Mouse (Mus musculus) embryonic facial prominence, embryonic 11.5 days (tissue): ENCODE data around the gene Plcl1. TPM values are rescaled to one million over a fixed set of nuclear protein-coding genes. Genes with fewer than 3 reads are reported as not detected.

Source experiments
- ATAC-seq: fragments of 200-750 bp; cut with Nextera tagmentation; replicated peaks from 2 replicates; pipeline ENCODE4 v1.8.0; 2017; ENCODE audit warnings: low read depth; ENCODE audit not compliant: insufficient number of reproducible peaks, low FRiP score, low TSS enrichment
- DNase-seq: peaks from one replicate; pipeline ENCODE4 v3.0.0-alpha.2; 2015; ENCODE audit warnings: low spot score
- H3K27ac ChIP-seq: fragments of 300-500 bp; sonication (generic); replicated peaks from 2 replicates; pipeline ENCODE4 v1.5.1; 2014; ENCODE audit warnings: mild to moderate bottlenecking, low read depth, low read length, control low read depth
- H3K27me3 ChIP-seq: fragments of 300-500 bp; sonication (generic); 2 replicates; pipeline ENCODE4 v1.6.1; 2014; ENCODE audit warnings: mild to moderate bottlenecking, low read length, moderate library complexity, mixed read lengths; ENCODE audit not compliant: control insufficient read depth, insufficient read depth
- H3K36me3 ChIP-seq: fragments of 300-500 bp; sonication (generic); replicated peaks from 2 replicates; pipeline ENCODE4 v1.6.1; 2014; ENCODE audit warnings: low read depth, mild to moderate bottlenecking, low read length, moderate library complexity, mixed read lengths; ENCODE audit not compliant: control insufficient read depth, insufficient read depth
- H3K4me1 ChIP-seq: fragments of 300-500 bp; sonication (generic); 2 replicates; pipeline ENCODE4 v1.6.1; 2014; ENCODE audit warnings: low read length, mixed read lengths; ENCODE audit not compliant: control insufficient read depth, insufficient read depth
- H3K4me2 ChIP-seq: fragments of 300-500 bp; sonication (generic); 2 replicates; pipeline ENCODE4 v1.6.1; 2014; ENCODE audit warnings: low read depth, mild to moderate bottlenecking, control low read depth, low read length, moderate library complexity
- H3K4me3 ChIP-seq: fragments of 300-500 bp; sonication (generic); 2 replicates; pipeline ENCODE4 v1.5.1; 2014; ENCODE audit warnings: low read depth, low read length, control low read depth
- H3K9ac ChIP-seq: fragments of 300-500 bp; sonication (generic); replicated peaks from 2 replicates; pipeline ENCODE4 v1.6.1; 2014; ENCODE audit warnings: mild to moderate bottlenecking, control low read depth, low read length
- H3K9me3 ChIP-seq: fragments of 300-500 bp; sonication (generic); replicated peaks from 2 replicates; pipeline ENCODE4 v1.6.1; 2016; ENCODE audit warnings: mild to moderate bottlenecking, low read length, inconsistent platforms, mixed read lengths; ENCODE audit not compliant: control insufficient read depth
- WGBS: fragments of 180-500 bp; shearing (Covaris S2); extraction: QIAGEN DNeasy Blood & Tissue Kit; methylation state at CpG from one replicate; pipeline ENCODE4 v1.1.7; 2014; 5-methylcytosine and 5-hydroxymethylcytosine counted together
- polyA plus RNA-seq: library from polyadenylated mRNA; unstranded; fragments of >200 nt; fragmentation: Nextera tagmentation; extraction: Ambion mirVana; gene quantifications from 2 replicates; pipeline ENCODE4 v1.2.1, GENCODE M21; 2014

Plcl1 gene
- polyA plus RNA-seq, 1 experiment from 2014 or later: 1.2 TPM

DNA sequence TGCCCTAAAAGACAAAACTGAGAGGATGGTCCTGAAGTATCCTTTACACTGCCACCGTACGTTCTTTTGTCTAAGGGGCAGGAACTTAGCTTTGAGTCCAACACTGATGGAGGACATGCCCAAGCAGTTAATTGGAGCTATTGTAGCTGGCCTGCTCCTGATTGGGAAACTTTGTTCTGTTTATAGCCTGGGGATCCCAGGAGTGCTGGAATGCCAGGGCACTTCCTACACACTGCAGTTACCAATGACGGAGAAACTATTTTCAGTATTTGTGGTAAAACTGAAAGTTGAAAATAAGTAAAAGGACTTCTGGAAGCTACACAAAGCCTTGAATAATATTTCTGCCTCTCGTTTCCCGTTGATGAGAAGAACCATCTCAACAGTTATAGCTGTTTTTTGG lies 164.5 kb downstream of the Plcl1 start:
- Histone ChIP-seq H3K27me3 (no peaks in the 10 kb centered on the region), H3K4me2 (no peak overlapping the region)
- 66% methylated on average over 5 of the region's 5 CpGs for WGBS

DNA sequence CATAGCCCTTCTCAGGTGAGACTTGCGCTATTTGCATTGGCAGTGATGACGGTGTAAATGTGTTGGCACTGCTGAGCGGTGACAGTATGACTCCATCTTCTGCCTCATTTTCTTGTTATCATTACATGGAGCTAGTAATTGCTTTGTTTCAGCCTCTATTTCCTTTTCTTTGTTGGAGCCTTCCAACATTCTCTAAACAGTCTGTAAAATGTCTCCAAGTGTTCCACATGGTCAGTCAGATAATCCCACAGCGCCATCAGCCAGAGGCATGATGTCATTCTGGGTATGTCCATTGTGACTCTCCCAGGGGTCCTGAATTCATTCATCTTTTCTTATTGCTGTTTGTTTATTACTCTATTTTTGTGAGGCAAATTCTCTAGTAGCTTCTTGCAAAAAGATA lies 165.7 kb downstream of the Plcl1 start:
- DNase-seq (no peak), ATAC-seq (no peak)
- H3K4me2 ChIP-seq: no peak overlapping the region
- no peak overlapping the region for H3K9ac ChIP-seq
- H3K27ac ChIP-seq: no peak overlapping the region
- no peaks in the 10 kb centered on the region for H3K27me3 ChIP-seq
- H3K9me3 ChIP-seq: no peaks in the 10 kb centered on the region
- 92% methylated on average over 4 of the region's 4 CpGs for WGBS
- H3K4me3 ChIP-seq: no peak overlapping the region
- H3K4me1 ChIP-seq: no peaks in the 10 kb centered on the region
- H3K36me3 ChIP-seq: no peaks in the 10 kb centered on the region

More for the DNA sequence above, 164.5 kb downstream of the Plcl1 start:
- no peak overlapping the region for H3K9ac ChIP-seq
- no peaks in the 10 kb centered on the region for H3K4me1 ChIP-seq
- no peaks in the 10 kb centered on the region for H3K9me3 ChIP-seq
- DNase-seq (no peak), ATAC-seq (no peak)
- H3K4me3 ChIP-seq: no peak overlapping the region
- no peak overlapping the region for H3K27ac ChIP-seq
- no peaks in the 10 kb centered on the region for H3K36me3 ChIP-seq

DNA sequence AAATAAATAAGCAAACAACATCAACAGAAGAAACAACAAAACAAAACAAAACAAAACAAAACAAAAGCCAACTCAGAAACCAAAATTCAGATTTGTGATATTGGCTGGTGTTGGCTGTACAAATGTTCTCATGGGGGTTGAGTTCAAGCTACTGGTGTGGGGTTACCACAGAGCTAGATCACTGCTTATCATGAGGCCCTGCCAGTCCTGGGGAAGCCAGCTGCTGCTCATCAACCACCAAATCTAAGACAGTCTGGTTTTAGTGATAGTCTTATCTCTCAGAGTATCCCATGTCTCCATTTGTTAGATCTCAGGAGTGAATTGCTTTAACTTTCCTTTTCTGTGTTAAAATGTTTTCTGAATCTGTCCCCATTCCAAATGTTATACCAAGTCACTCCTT lies 166.5 kb downstream of the Plcl1 start:
- Histone ChIP-seq H3K27me3 (no peaks in the 10 kb centered on the region), H3K9me3 (no peaks in the 10 kb centered on the region), H3K9ac (no peak overlapping the region), H3K27ac (no peak overlapping the region), H3K36me3 (no peaks in the 10 kb centered on the region), H3K4me2 (no peak overlapping the region), H3K4me1 (no peaks in the 10 kb centered on the region), H3K4me3 (no peak overlapping the region)
- DNase-seq (no peak), ATAC-seq (no peak)

DNA sequence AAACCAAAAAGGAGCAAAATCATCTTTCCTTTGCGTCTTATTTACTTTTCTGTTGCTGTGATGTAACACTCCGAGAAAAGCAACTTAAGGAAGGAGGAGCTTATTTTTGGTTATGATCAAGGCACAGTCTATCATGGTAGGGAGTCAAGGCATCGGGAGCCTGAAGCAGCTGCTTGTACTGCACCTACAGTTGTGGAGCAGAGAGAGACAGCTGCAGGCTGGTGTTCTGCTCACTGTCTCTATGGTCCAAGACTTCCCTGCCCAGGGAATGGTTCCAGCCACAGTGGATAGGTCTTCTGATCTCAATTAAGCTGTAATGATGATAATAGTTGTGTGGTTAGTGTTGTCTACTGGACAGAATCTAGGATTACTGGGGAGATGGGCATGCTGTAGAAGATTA lies 166.9 kb downstream of the Plcl1 start:
- Histone ChIP-seq H3K9me3 (no peaks in the 10 kb centered on the region), H3K27me3 (no peaks in the 10 kb centered on the region), H3K4me2 (no peak overlapping the region), H3K4me1 (no peaks in the 10 kb centered on the region), H3K4me3 (no peak overlapping the region), H3K9ac (no peak overlapping the region), H3K27ac (no peak overlapping the region), H3K36me3 (no peaks in the 10 kb centered on the region)
- WGBS: 89% methylated on average over 3 of the region's 3 CpGs
- ATAC-seq (no peak), DNase-seq (no peak)

DNA sequence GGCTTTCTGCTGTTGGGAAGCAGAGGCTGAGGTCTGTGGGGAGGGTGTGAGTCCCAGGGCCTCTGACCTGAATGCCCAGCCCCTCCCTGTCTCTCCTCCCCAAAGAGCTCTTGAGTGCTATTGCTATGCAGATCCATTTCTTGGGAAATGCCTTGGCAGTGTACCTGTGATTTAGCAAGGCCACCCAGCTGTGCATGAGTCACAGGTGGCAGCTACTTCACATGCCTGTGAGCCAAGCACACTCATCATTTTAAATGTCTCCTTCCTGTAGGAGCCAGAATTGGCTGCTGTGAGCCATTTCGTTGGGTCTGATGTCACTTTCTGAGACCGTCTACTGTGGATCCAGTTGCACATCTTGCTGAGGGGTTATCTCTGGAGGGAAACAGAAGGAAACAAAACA lies 170.2 kb downstream of the Plcl1 start:
- DNase-seq (no peak), ATAC-seq (no peak)
- no peak overlapping the region for H3K4me2 ChIP-seq
- H3K36me3 ChIP-seq: no peaks in the 10 kb centered on the region
- H3K4me1 ChIP-seq: no peaks in the 10 kb centered on the region
- no peak overlapping the region for H3K4me3 ChIP-seq
- no peaks in the 10 kb centered on the region for H3K27me3 ChIP-seq
- 21% methylated on average over 2 of the region's 2 CpGs for WGBS
- H3K27ac ChIP-seq: no peak overlapping the region
- H3K9ac ChIP-seq: no peak overlapping the region
- no peaks in the 10 kb centered on the region for H3K9me3 ChIP-seq

DNA sequence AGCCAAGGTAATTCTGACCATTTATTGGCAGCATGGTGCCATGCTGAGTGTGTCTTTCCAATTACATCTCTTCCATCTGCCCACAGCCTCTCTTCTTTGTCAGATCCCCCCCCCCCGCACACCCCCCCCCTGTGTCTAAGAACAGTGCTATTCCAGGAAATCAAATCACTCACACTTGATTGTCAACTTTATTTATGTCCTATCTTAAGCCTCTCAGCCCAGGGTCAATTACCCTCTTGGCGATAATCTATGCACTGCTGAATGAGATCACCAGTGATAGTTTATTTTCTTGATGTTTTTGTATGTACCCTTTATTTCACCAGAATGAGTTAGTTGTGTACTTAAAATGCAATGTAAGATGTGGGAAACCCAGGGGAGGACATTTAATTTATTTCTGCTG lies 176.0 kb downstream of the Plcl1 start:
- 85% methylated on average over 2 of the region's 2 CpGs for WGBS

DNA sequence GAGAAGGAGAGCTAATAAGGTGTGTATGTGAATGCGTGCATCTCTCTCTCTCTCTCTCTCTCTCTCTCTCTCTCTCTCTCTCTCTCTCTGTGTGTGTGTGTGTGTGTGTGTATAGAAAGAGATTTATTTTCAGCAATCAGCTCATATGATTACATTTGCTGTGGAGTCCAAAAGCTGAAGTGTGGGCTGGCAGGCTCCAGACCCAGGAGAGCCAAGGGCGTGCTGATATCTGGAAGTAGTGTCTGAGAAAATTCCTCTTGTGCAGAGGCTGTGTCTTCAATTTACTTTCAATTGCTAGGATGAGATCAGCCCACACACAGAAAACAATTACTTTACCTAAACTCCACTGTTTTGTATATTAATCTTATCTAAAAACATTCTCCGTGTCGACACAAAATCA lies 179.7 kb downstream of the Plcl1 start:
- Histone ChIP-seq H3K4me3 (no peak overlapping the region), H3K27ac (no peak overlapping the region), H3K9me3 (no peaks in the 10 kb centered on the region), H3K9ac (no peak overlapping the region), H3K27me3 (no peaks in the 10 kb centered on the region), H3K4me1 (no peaks in the 10 kb centered on the region), H3K36me3 (no peaks in the 10 kb centered on the region), H3K4me2 (no peak overlapping the region)
- DNase-seq: no peak
- ATAC-seq: no peak
- WGBS: 97% methylated on average over 4 of the region's 4 CpGs

More for the DNA sequence above, 176.0 kb downstream of the Plcl1 start:
- Histone ChIP-seq H3K9me3 (no peaks in the 10 kb centered on the region), H3K36me3 (no peaks in the 10 kb centered on the region), H3K4me3 (no peak overlapping the region), H3K9ac (no peak overlapping the region), H3K4me1 (no peaks in the 10 kb centered on the region), H3K27me3 (no peaks in the 10 kb centered on the region), H3K4me2 (no peak overlapping the region), H3K27ac (no peak overlapping the region)
- ATAC-seq (no peak), DNase-seq (no peak)

DNA sequence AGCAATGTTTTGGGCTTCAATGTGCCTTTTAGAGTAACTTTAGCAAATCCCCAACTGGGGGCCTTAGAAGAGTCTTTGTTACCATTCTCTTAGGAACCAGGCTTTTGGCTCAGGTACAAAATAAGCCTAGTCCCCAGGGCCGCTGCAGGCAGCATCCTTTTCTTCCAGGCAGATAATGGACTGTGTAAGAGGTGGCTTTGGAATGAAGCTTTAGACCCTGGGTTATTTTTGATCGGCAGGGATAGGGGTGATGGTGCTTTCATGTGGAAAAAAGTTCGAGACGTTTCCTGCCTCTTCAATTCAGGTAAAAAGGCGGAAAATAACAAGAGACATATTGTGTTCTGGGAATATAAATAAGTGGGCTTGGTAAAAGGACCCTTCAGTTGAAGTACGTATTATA lies 182.4 kb downstream of the Plcl1 start:
- H3K4me3 ChIP-seq: no peak overlapping the region
- no peak overlapping the region for H3K4me2 ChIP-seq
- H3K27me3 ChIP-seq: no peaks in the 10 kb centered on the region
- no peak for DNase-seq
- no peak for ATAC-seq
- H3K9me3 ChIP-seq: no peaks in the 10 kb centered on the region
- H3K9ac ChIP-seq: no peak overlapping the region
- WGBS: 61% methylated on average over 6 of the region's 6 CpGs
- H3K4me1 ChIP-seq: no peaks in the 10 kb centered on the region
- no peaks in the 10 kb centered on the region for H3K36me3 ChIP-seq
- H3K27ac ChIP-seq: no peak overlapping the region

DNA sequence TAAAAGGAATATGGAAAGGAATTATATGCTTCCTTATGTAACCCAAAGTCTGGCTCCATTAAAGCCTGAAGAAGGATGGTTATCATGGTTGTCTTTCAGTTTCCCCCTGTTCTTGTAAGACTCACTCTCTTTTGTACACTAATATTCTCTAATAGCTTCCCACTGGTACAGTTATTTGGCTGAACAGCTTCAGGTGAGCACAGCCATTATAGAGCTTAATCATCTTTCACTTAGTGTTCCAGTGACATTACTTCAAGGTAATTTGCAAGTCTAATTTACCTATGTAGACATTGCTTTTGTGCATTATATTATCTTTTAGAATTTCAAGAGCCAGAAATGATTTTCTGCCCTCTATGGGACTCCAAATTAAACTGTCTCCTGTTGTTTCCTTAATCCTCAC lies 184.3 kb downstream of the Plcl1 start:
- H3K4me1 ChIP-seq: no peaks in the 10 kb centered on the region
- no peak overlapping the region for H3K9ac ChIP-seq
- no peak overlapping the region for H3K4me2 ChIP-seq
- DNase-seq (no peak), ATAC-seq (no peak)
- no peak overlapping the region for H3K4me3 ChIP-seq
- no peak overlapping the region for H3K27ac ChIP-seq
- no peaks in the 10 kb centered on the region for H3K36me3 ChIP-seq
- no peaks in the 10 kb centered on the region for H3K9me3 ChIP-seq
- H3K27me3 ChIP-seq: no peaks in the 10 kb centered on the region
